Mouse (Mus musculus) forebrain, embryonic 16.5 days (tissue): ENCODE measurements at regions not wholly inside any gene's neighbourhood (a gene's known extent, or its start where the extent isn't known, plus 50 kb on each side); places are given as distances from the start of the nearest gene placed in this dataset.

ENCODE experiments used
- ATAC-seq: fragments of 200-750 bp; cut with Nextera tagmentation; 2 replicates; pipeline ENCODE4 v1.8.0; 2017; ENCODE audit warnings: mild to moderate bottlenecking, moderate library complexity
- H3K27ac ChIP-seq: fragments of 300-500 bp; sonication (generic); 2 replicates; pipeline ENCODE4 v1.5.1; 2014; ENCODE audit warnings: low read length, control low read depth
- H3K27me3 ChIP-seq: fragments of 300-500 bp; sonication (generic); replicated peaks from 2 replicates; pipeline ENCODE4 v1.6.1; 2014; ENCODE audit warnings: low read length; ENCODE audit not compliant: control insufficient read depth, insufficient read depth
- H3K36me3 ChIP-seq: fragments of 300-500 bp; sonication (generic); 2 replicates; pipeline ENCODE4 v1.6.1; 2014; ENCODE audit not compliant: control insufficient read depth, insufficient read depth
- H3K4me1 ChIP-seq: fragments of 300-500 bp; sonication (generic); replicated peaks from 2 replicates; pipeline ENCODE4 v1.6.1; 2014; ENCODE audit warnings: low read length; ENCODE audit not compliant: control insufficient read depth, insufficient read depth
- H3K4me2 ChIP-seq: fragments of 300-500 bp; sonication (generic); 2 replicates; pipeline ENCODE4 v1.6.1; 2014; ENCODE audit warnings: mild to moderate bottlenecking, low read length, control low read depth
- H3K4me3 ChIP-seq: fragments of 300-500 bp; sonication (generic); replicated peaks from 2 replicates; pipeline ENCODE4 v1.5.1; 2014; ENCODE audit warnings: mild to moderate bottlenecking, low read length, control low read depth
- H3K9ac ChIP-seq: fragments of 300-500 bp; sonication (generic); replicated peaks from 2 replicates; pipeline ENCODE4 v1.6.1; 2014; ENCODE audit warnings: low read depth, low read length, control low read depth
- H3K9me3 ChIP-seq: fragments of 300-500 bp; sonication (generic); 2 replicates; pipeline ENCODE4 v1.6.1; 2016; ENCODE audit warnings: low read length; ENCODE audit not compliant: control insufficient read depth
- WGBS: fragments of 180-500 bp; shearing (Covaris S2); extraction: QIAGEN DNeasy Blood & Tissue Kit; methylation state at CpG from one replicate; pipeline ENCODE4 v1.1.7; 2014; 5-methylcytosine and 5-hydroxymethylcytosine counted together

DNA sequence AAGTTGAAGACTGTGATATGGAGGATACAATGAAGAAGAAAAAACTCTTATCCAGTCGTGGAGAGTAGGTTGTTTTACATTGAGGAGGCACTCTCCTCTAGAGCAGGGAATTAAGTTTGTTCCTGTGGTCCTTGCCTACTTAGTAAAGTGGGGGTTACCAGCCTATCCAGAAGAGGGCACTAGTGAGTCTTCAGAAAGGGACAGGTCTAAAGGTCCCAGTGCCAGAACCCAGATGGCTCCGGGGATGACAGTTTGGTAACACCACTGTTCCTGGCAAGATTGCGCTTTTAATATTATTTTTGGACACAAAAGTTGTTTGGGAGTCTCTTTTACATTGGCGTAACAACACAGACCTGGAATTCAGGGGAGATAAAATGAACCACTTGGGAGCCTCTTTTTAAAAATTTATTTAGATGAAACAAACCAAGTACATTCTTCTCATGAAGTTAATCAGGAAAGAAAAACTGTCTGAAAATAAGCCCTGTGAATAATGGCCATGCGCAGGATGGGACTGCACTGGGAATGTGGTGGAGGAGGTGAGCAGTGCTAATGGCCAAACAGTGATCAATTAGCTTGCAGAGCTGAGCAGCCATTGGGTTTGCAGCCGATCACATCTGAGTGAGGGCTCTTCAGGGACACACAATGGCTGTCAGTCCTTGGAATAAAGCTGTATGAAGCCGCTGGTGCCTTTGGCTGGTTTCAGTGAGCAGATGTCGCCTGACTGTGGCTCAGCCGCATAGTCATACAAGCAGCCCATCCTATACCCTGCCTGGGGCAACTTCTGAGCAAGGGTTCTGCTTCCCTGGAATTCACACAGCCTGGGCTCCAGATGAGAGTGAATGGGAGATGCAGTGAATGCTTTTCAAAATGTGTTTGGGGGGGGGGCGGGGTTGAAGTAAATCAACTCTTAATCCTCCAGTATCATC, 132.1 kb upstream of the Hs3st4 start:
- H3K9me3 ChIP-seq = no peaks in the 10 kb centered on the region
- no peak overlapping the region for H3K27ac ChIP-seq
- no peak overlapping the region for H3K4me3 ChIP-seq
- 63% methylated on average over 10 of the region's 10 CpGs for WGBS
- 0 out of 2 replicates have a peak, but pooled peaks cover 2% of the 10 kb centered on the region for H3K4me1 ChIP-seq
- no peak for ATAC-seq
- no peak overlapping the region for H3K9ac ChIP-seq
- H3K4me2 ChIP-seq = no peak overlapping the region
- H3K36me3 ChIP-seq = no peaks in the 10 kb centered on the region
- H3K27me3 ChIP-seq = no peaks in the 10 kb centered on the region

DNA sequence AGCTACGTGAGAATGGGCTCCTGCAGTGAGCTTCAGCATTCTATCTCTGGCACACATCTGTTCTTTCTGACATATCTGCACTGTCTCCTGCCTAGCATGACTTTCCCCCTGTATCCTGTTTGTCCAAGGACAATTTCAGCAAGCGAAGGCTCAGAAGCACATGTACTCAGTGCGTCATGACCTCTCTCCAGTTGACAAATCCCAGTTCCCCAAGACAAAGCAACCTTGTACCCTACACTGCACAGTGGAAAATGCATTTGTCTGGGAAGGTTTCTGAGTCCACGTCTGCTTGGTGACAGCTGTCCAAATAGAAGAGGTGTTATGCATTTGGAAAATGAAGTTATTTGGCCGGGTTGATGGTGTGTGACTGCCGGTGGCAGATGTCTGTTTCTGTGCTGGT, 125.1 kb upstream of the Hs3st4 start:
- H3K4me3 ChIP-seq = no peak overlapping the region
- 72% methylated on average over 6 of the region's 6 CpGs for WGBS
- H3K27ac ChIP-seq = no peak overlapping the region
- no peak overlapping the region for H3K9ac ChIP-seq
- no peaks in the 10 kb centered on the region for H3K27me3 ChIP-seq
- H3K4me2 ChIP-seq = no peak overlapping the region
- no peak for ATAC-seq
- H3K9me3 ChIP-seq = no peaks in the 10 kb centered on the region
- H3K4me1 ChIP-seq = no peaks in the 10 kb centered on the region
- H3K36me3 ChIP-seq = no peaks in the 10 kb centered on the region

DNA sequence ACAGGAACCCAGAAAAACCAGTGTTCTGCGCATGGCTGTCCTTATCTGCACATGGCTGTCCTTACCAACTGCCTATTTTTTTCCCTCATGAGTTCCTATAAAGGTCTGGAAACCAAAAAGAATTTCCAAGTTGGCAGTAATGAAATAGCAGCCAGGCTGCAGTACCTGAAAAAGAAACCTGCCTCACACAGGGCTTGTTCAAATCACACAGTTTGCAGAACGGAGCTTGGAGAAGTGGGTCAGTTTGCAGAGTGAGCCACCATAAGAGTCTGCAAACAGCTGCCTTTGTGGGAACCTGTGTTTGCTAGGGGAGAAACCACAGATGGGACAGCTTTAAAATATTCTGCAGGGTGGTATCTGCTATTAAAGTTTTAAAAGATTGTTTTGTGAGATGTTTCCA, 121.0 kb upstream of the Hs3st4 start:
- H3K4me1 ChIP-seq = no peaks in the 10 kb centered on the region
- no peak overlapping the region for H3K27ac ChIP-seq
- no peak overlapping the region for H3K4me3 ChIP-seq
- no peaks in the 10 kb centered on the region for H3K9me3 ChIP-seq
- H3K36me3 ChIP-seq = no peaks in the 10 kb centered on the region
- 90% methylated on average over 2 of the region's 2 CpGs for WGBS
- ATAC-seq = no peak
- no peak overlapping the region for H3K4me2 ChIP-seq
- no peaks in the 10 kb centered on the region for H3K27me3 ChIP-seq
- H3K9ac ChIP-seq = no peak overlapping the region

DNA sequence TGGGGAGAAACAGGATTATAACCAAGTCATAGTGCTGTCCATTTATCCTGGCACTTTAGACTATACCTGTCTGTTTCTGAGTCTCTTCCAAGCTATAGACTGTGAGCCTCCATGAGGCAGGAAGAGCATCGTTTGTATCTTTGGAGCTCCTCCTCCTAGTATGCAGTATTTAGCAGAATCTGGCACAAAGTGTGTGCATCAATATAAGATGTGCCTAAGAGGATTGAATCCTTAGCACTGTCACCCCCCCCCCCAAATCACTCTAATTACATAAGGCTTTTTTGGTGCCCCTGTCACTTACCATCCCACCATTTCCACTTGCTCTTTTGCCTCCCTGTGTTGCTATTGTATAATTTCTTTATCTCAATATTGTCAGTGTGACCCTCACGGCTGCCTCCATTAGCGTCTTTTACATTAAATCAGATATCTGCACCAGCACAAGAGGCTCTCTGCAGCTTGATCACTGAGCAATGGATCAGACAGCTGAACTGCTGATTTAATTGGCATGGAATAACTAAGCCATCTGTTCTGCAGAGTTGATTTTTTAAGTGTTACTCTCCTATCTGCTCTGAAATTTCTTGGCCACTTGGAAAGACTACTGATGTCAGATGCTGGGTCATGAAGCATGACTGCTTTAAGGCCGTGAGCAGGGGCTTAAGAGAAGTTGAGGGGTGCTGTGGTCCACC, 85.8 kb upstream of the Hs3st4 start:
- Histone ChIP-seq H3K9ac (no peak overlapping the region), H3K4me2 (no peak overlapping the region), H3K27ac (peak overlapping the region; percentile 71), H3K4me1 (peaks cover 2% of the 10 kb centered on the region), H3K9me3 (no peaks in the 10 kb centered on the region), H3K36me3 (no peaks in the 10 kb centered on the region), H3K27me3 (no peaks in the 10 kb centered on the region), H3K4me3 (no peak overlapping the region)
- 48% methylated on average over 4 of the region's 4 CpGs for WGBS
- ATAC-seq = peak; percentile 84

DNA sequence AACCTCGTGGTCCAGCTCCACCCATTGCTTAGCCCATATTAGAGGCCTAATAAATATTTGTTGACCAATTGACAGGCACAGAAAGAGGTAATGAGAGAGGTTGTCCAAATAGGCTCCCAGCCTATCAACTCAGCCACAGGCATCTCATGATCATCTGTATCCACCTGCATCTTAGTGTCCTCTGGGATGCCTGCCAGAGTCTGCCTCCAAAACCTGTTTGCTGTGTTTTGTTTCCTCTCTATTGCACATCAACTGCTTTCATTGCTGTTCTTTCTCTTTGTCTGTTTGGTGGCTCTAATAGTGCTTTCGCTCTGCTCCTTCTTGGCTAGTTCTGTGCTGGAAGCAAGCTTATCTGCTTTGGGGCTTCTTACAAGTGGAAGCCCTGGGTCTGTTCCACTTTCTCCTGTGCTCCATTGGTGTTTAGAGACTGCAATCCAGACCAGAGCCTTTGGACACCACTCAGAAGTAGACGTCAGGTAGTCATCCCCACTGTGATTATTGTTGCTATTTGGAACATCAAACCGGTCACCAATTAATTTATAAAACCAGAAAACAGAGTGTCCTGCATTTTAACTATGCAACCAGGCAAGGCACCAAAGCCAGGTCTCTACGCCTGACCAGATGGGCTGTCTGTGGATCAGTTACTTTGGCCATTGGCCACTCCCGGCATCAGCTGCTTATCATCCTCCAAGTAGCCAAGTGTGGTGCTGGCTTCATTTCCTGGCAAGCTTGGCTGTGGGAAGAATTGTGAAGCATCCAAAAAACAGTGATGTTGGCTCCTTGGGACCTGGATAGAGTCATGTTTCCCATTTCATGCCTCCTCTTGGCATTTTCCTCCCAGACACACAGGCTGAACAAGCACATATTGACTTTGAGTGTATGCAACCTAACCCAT, 74.5 kb upstream of the Hs3st4 start:
- Histone ChIP-seq H3K9me3 (no peaks in the 10 kb centered on the region), H3K27ac (peak overlapping the region; percentile 71; the same call in 1 of the 2 replicates), H3K36me3 (no peaks in the 10 kb centered on the region), H3K9ac (no peak overlapping the region), H3K4me2 (no peak overlapping the region), H3K27me3 (no peaks in the 10 kb centered on the region), H3K4me1 (peaks cover 9% of the 10 kb centered on the region), H3K4me3 (no peak overlapping the region)
- ATAC-seq = peak; percentile 74
- WGBS = 65% methylated on average over 6 of the region's 6 CpGs

DNA sequence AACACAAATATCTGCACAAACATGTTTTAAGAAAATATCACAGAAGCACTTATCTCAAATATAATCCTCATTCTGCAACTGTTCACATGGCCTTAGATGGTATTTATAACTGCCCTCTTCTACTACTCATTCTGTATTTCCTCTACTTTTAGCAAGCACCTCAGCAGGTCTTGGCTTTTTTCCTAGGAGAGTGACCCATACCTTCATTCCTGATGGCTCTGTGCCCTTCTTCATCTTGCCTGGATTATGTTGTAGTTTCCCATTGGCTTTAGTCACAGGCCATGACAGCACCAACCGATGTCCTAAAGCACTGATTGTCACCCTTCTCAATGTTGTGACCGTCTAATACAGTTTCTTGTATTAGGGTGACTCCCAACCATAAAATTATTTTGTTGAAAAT, 61.2 kb upstream of the Hs3st4 start:
- WGBS = 94% methylated on average over 2 of the region's 2 CpGs
- no peak overlapping the region for H3K4me3 ChIP-seq
- no peaks in the 10 kb centered on the region for H3K4me1 ChIP-seq
- H3K4me2 ChIP-seq = no peak overlapping the region
- no peak overlapping the region for H3K27ac ChIP-seq
- H3K36me3 ChIP-seq = no peaks in the 10 kb centered on the region
- no peaks in the 10 kb centered on the region for H3K27me3 ChIP-seq
- no peak overlapping the region for H3K9ac ChIP-seq
- ATAC-seq = no peak
- no peaks in the 10 kb centered on the region for H3K9me3 ChIP-seq

DNA sequence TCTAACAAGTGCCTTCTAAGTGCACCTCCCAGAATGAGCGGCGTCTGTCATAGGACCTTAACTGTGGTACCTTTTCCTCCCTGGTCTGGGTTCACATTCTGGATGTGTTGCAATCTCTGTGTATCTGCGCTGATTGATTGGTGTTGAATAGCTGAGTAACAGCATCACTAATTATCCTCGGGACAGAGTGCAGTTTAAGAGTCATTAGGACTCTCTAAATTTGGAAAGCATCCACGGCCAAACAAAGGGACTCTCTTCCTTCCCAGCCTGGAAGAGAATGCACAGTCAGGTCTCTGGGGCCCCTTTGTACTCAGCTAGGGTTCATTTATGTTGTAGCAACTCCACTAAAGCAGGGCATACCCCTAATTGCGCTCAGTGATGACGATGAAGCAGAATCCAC, 50.2 kb upstream of the Hs3st4 start:
- no peak overlapping the region for H3K27ac ChIP-seq
- ATAC-seq = peak; percentile 64
- no peaks in the 10 kb centered on the region for H3K27me3 ChIP-seq
- no peaks in the 10 kb centered on the region for H3K36me3 ChIP-seq
- no peaks in the 10 kb centered on the region for H3K9me3 ChIP-seq
- no peak overlapping the region for H3K4me2 ChIP-seq
- peaks cover 7% of the 10 kb centered on the region for H3K4me1 ChIP-seq
- no peak overlapping the region for H3K4me3 ChIP-seq
- WGBS = 9% methylated on average over 7 of the region's 7 CpGs
- no peak overlapping the region for H3K9ac ChIP-seq
